Mouse (Mus musculus): ENCODE measurements around the gene Kitl. TPM values are rescaled to one million over a fixed set of nuclear protein-coding genes. Genes with fewer than 3 reads are reported as not detected.

Gene Kitl
- total and polyA plus RNA-seq, 2 experiments from 2014 or later = 52.8 to 86.6 TPM

GRCm38 (mm10) chr10:99992121-99992520 is 23.3 kb upstream of the Kitl start:
- no peaks in the 10 kb centered on the region for H3K36me3 ChIP-seq (ENCODE audit: insufficient read depth, low read length)
- no peaks in the 10 kb centered on the region for H3K4me1 ChIP-seq (ENCODE audit: insufficient read depth, low read length)
- no peaks in the 10 kb centered on the region for H3K27me3 ChIP-seq (ENCODE audit: insufficient read depth, low read length)
- 77% methylated on average over 9 of the region's 9 CpGs for WGBS
- ATAC-seq = no peak
- H3K9ac ChIP-seq (replicated peaks; ENCODE audit: low read length) = no peak overlapping the region
- no peak for DNase-seq (ENCODE audit: low spot score)
- no peak overlapping the region for H3K27ac ChIP-seq
- no peak for TF ChIP-seq CTCF (IDR thresholded peaks at IDR 0.05; ENCODE audit: low read depth)
- H3K4me3 ChIP-seq (ENCODE audit: low read length) = no peak overlapping the region
- no peaks in the 10 kb centered on the region for H3K9me3 ChIP-seq (ENCODE audit: low read length)
- no peak overlapping the region for H3K4me2 ChIP-seq (ENCODE audit: low read depth, low read length)

- no peak for TF ChIP-seq CTCF (IDR thresholded peaks at IDR 0.05; ENCODE audit: low read depth)
- H3K27ac ChIP-seq = no peak overlapping the region
- no peak overlapping the region for H3K4me2 ChIP-seq (ENCODE audit: low read depth, low read length)
- no peaks in the 10 kb centered on the region for H3K27me3 ChIP-seq (ENCODE audit: insufficient read depth, low read length)
- no peak for ATAC-seq
- H3K36me3 ChIP-seq (ENCODE audit: insufficient read depth, low read length) = no peaks in the 10 kb centered on the region
- no peaks in the 10 kb centered on the region for H3K9me3 ChIP-seq (ENCODE audit: low read length)
- no peak overlapping the region for H3K9ac ChIP-seq (replicated peaks; ENCODE audit: low read length)
- 82% methylated on average over 4 of the region's 4 CpGs for WGBS
- DNase-seq (ENCODE audit: low spot score) = no peak
- H3K4me3 ChIP-seq (ENCODE audit: low read length) = no peak overlapping the region
- no peaks in the 10 kb centered on the region for H3K4me1 ChIP-seq (ENCODE audit: insufficient read depth, low read length)
Observed at GRCm38 (mm10) chr10:100001452-100001851, 14.0 kb upstream of the Kitl start.

- 89% methylated on average over 4 of the region's 4 CpGs for WGBS
Observed at GRCm38 (mm10) chr10:100003797-100004196, 11.6 kb upstream of the Kitl start.

GRCm38 (mm10) chr10:100009681-100010080 is 5.7 kb upstream of the Kitl start:
- no peaks in the 10 kb centered on the region for H3K9me3 ChIP-seq (ENCODE audit: low read length)
- no peaks in the 10 kb centered on the region for H3K4me1 ChIP-seq (ENCODE audit: insufficient read depth, low read length)
- H3K4me3 ChIP-seq (ENCODE audit: low read length) = no peak overlapping the region
- ATAC-seq = no peak
- no peak for TF ChIP-seq CTCF (IDR thresholded peaks at IDR 0.05; ENCODE audit: low read depth)
- H3K27ac ChIP-seq = no peak overlapping the region
- no peaks in the 10 kb centered on the region for H3K36me3 ChIP-seq (ENCODE audit: insufficient read depth, low read length)
- no peak for DNase-seq (ENCODE audit: low spot score)
- H3K27me3 ChIP-seq (ENCODE audit: insufficient read depth, low read length) = 0 out of 2 replicates have a peak, but pooled peaks cover 3% of the 10 kb centered on the region
- WGBS = 52% methylated on average over 6 of the region's 6 CpGs
- H3K4me2 ChIP-seq (ENCODE audit: low read depth, low read length) = no peak overlapping the region
- H3K9ac ChIP-seq (replicated peaks; ENCODE audit: low read length) = no peak overlapping the region

More at GRCm38 (mm10) chr10:100003797-100004196, 11.6 kb upstream of the Kitl start:
- Histone ChIP-seq H3K4me3 (ENCODE audit: low read length) (no peak overlapping the region), H3K9me3 (ENCODE audit: low read length) (no peaks in the 10 kb centered on the region), H3K4me2 (ENCODE audit: low read depth, low read length) (no peak overlapping the region), H3K27ac (no peak overlapping the region), H3K36me3 (ENCODE audit: insufficient read depth, low read length) (no peaks in the 10 kb centered on the region), H3K27me3 (ENCODE audit: insufficient read depth, low read length) (no peaks in the 10 kb centered on the region), H3K4me1 (ENCODE audit: insufficient read depth, low read length) (no peaks in the 10 kb centered on the region), H3K9ac (replicated peaks; ENCODE audit: low read length) (no peak overlapping the region)
- no peak for DNase-seq (ENCODE audit: low spot score)
- TF ChIP-seq CTCF (IDR thresholded peaks at IDR 0.05; ENCODE audit: low read depth) = no peak
- ATAC-seq = no peak

- no peak overlapping the region for H3K9ac ChIP-seq (replicated peaks; ENCODE audit: low read length)
- 81% methylated on average over 9 of the region's 9 CpGs for WGBS
- H3K36me3 ChIP-seq (ENCODE audit: insufficient read depth, low read length) = no peaks in the 10 kb centered on the region
- ATAC-seq (no peak), DNase-seq (ENCODE audit: low spot score) (no peak)
- no peak overlapping the region for H3K4me2 ChIP-seq (ENCODE audit: low read depth, low read length)
- H3K27me3 ChIP-seq (ENCODE audit: insufficient read depth, low read length) = 0 out of 2 replicates have a peak, but pooled peaks cover 3% of the 10 kb centered on the region
- no peaks in the 10 kb centered on the region for H3K4me1 ChIP-seq (ENCODE audit: insufficient read depth, low read length)
- TF ChIP-seq CTCF (IDR thresholded peaks at IDR 0.05; ENCODE audit: low read depth) = no peak
- H3K9me3 ChIP-seq (ENCODE audit: low read length) = no peaks in the 10 kb centered on the region
- H3K4me3 ChIP-seq (ENCODE audit: low read length) = no peak overlapping the region
- no peak overlapping the region for H3K27ac ChIP-seq
Observed at GRCm38 (mm10) chr10:100010291-100010690, 5.1 kb upstream of the Kitl start.

GRCm38 (mm10) chr10:100014096-100014495 is 1.3 kb upstream of the Kitl start:
- 0 out of 2 replicates have a peak, but pooled peaks cover 3% of the 10 kb centered on the region for H3K27me3 ChIP-seq (ENCODE audit: insufficient read depth, low read length)
- no peak for DNase-seq (ENCODE audit: low spot score)
- H3K9ac ChIP-seq (replicated peaks; ENCODE audit: low read length) = no peak overlapping the region
- no peaks in the 10 kb centered on the region for H3K9me3 ChIP-seq (ENCODE audit: low read length)
- H3K4me3 ChIP-seq (ENCODE audit: low read length) = no peak overlapping the region
- H3K4me2 ChIP-seq (ENCODE audit: low read depth, low read length) = no peak overlapping the region
- no peak for ATAC-seq
- H3K36me3 ChIP-seq (ENCODE audit: insufficient read depth, low read length) = no peaks in the 10 kb centered on the region
- no peaks in the 10 kb centered on the region for H3K4me1 ChIP-seq (ENCODE audit: insufficient read depth, low read length)
- WGBS = 52% methylated on average over 2 of the region's 2 CpGs
- no peak for TF ChIP-seq CTCF (IDR thresholded peaks at IDR 0.05; ENCODE audit: low read depth)
- H3K27ac ChIP-seq = no peak overlapping the region

GRCm38 (mm10) chr10:100016326-100016709 is 888 bp downstream of the Kitl start:
- H3K4me2 ChIP-seq (ENCODE audit: low read depth, low read length) = peak overlapping the region; percentile 97
- no peaks in the 10 kb centered on the region for H3K36me3 ChIP-seq (ENCODE audit: insufficient read depth, low read length)
- H3K27ac ChIP-seq = peak overlapping the region; percentile 71; the same call in 1 of the 2 replicates
- no peaks in the 10 kb centered on the region for H3K4me1 ChIP-seq (ENCODE audit: insufficient read depth, low read length)
- peak; percentile 17 for TF ChIP-seq CTCF (IDR thresholded peaks at IDR 0.05; ENCODE audit: low read depth)
- peak overlapping the region; percentile 89 for H3K4me3 ChIP-seq (ENCODE audit: low read length)
- under 1% methylated on average over 28 of the region's 28 CpGs for WGBS
- H3K27me3 ChIP-seq (ENCODE audit: insufficient read depth, low read length) = 0 out of 2 replicates have a peak, but pooled peaks cover 3% of the 10 kb centered on the region
- H3K9me3 ChIP-seq (ENCODE audit: low read length) = no peaks in the 10 kb centered on the region
- ATAC-seq = peak; percentile 48
- peak overlapping the region; percentile 54 for H3K9ac ChIP-seq (replicated peaks; ENCODE audit: low read length)
- DNase-seq (ENCODE audit: low spot score) = peak; percentile 68
